Mouse (Mus musculus) frontal cortex, adult (tissue): ENCODE measurements around the gene Henmt1.
A peak's percentile ranks its signal among the peaks of the same experiment; 100 is the strongest.

Source experiments
- ATAC-seq: cut with Nextera tagmentation; 2 replicates; pipeline ENCODE4 v1.9.2; 2017; ENCODE audit warnings: mild to moderate bottlenecking, moderate library complexity, mixed read lengths; ENCODE audit not compliant: low TSS enrichment

Henmt1 gene

GRCm38 (mm10) chr3:108940001-108940633 is 444 bp downstream of the Henmt1 start, which contains the start of gene Gm9857:
Gm9857 (minus strand) TSS chr3:108940445.
- ATAC-seq, result 0 out of 2 replicates have a peak, but pooled peaks have one; percentile 38

GRCm38 (mm10) chr3:108940996-108941395 is 1.3 kb downstream of the Henmt1 start:
- ATAC-seq, result peak; percentile 73

GRCm38 (mm10) chr3:108957976-108958375 is 18.3 kb downstream of the Henmt1 start:
- ATAC-seq, result no peak

- ATAC-seq, result no peak
Measured at GRCm38 (mm10) chr3:108959680-108960295, 20.1 kb downstream of the Henmt1 start.

- peak; percentile 57 for ATAC-seq
Measured at GRCm38 (mm10) chr3:108961226-108961625, 21.6 kb downstream of the Henmt1 start.

- no peak for ATAC-seq
Measured at GRCm38 (mm10) chr3:108961655-108962054, 22.0 kb downstream of the Henmt1 start.

- peak; percentile 88 for ATAC-seq
Measured at GRCm38 (mm10) chr3:108963278-108963677, 23.6 kb downstream of the Henmt1 start.

- ATAC-seq, result no peak
Measured at GRCm38 (mm10) chr3:108963776-108964175, 24.1 kb downstream of the Henmt1 start.

- no peak for ATAC-seq
Measured at GRCm38 (mm10) chr3:108964361-108965044, 24.8 kb downstream of the Henmt1 start.

- ATAC-seq, result no peak
Measured at GRCm38 (mm10) chr3:108966051-108966450, 26.4 kb downstream of the Henmt1 start.

GRCm38 (mm10) chr3:108973980-108974660 is 34.4 kb downstream of the Henmt1 start:
- no peak for ATAC-seq

- peak; percentile 71 for ATAC-seq
Measured at GRCm38 (mm10) chr3:108974920-108975485, 35.3 kb downstream of the Henmt1 start.

- no peak for ATAC-seq
Measured at GRCm38 (mm10) chr3:108977340-108978030, 37.8 kb downstream of the Henmt1 start.

GRCm38 (mm10) chr3:108981946-108982345 is 42.3 kb downstream of the Henmt1 start:
- no peak for ATAC-seq

GRCm38 (mm10) chr3:108983989-108984388 is 44.3 kb downstream of the Henmt1 start:
- no peak for ATAC-seq

GRCm38 (mm10) chr3:108986534-108986933 is 46.9 kb downstream of the Henmt1 start:
- peak; percentile 57; the same call in 1 of the 2 replicates for ATAC-seq

GRCm38 (mm10) chr3:108987009-108987659 is 47.5 kb downstream of the Henmt1 start:
- ATAC-seq, result peak; percentile 67; the same call in 1 of the 2 replicates

GRCm38 (mm10) chr3:108989971-108990548 is 50.4 kb downstream of the Henmt1 start:
- no peak for ATAC-seq

GRCm38 (mm10) chr3:108994477-108994876 is 54.8 kb downstream of the Henmt1 start:
- ATAC-seq, result no peak

GRCm38 (mm10) chr3:108995379-108995778 is 55.7 kb downstream of the Henmt1 start:
- no peak for ATAC-seq
